Comparison of ENCODE assay signal across 9 mouse cellular contexts in the genomic region with DNA sequence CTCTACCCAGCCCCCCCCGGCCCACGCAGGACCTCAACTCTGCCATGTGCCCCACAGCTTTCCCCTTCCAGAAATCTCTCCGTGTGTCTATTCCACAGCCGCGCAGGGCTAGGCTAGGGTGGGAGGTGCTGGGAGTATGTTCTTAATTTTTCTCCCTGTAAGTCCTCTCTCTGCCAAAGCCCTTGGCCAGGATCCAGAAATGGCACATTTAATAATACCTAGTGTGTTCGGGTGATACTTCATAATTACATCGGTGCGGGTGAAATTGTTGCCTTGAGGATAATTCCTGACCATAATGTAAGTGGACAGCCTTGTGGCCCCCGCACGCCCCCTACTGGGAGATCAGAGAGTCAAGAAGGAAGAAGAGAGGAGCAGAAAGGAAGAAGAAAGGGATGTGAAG.
DNase-seq lines count a peak whose midpoint lies in the region; ATAC-seq and TF ChIP-seq lines count a peak whose summit lies in the region.
"Had no signal": no experiment of that assay in that cellular context is flagged by ENCODE, and none has a peak within 500 bp of the region (broad histone marks: within the 10 kb centered on the region; RNA-seq: fewer than 3 reads in every experiment).

No protein-coding gene starts in this region.

- H3K79me2 ChIP-seq in CH12.LX (replicated peaks; ENCODE audit: control insufficient read depth, extremely low read depth, insufficient read depth, poor library complexity, severe bottlenecking) = no peaks in the 10 kb centered on the region

- H3K27me3 ChIP-seq in CH12.LX (replicated peaks) = peaks cover 42% of the 10 kb centered on the region
- H3K27me3 ChIP-seq in forebrain, embryonic 11.5 days (ENCODE audit: control insufficient read depth, insufficient read depth, low read length) = no peaks in the 10 kb centered on the region
- H3K27me3 ChIP-seq in heart, embryonic 15.5 days = no peaks in the 10 kb centered on the region

- no peak overlapping the region for H3K27ac ChIP-seq in CH12.LX (ENCODE audit: insufficient read depth, low read depth)
- no peak overlapping the region for H3K27ac ChIP-seq in forebrain, embryonic 11.5 days (ENCODE audit: low read depth, low read length)
- H3K27ac ChIP-seq in heart, embryonic 15.5 days = no peak overlapping the region

- no peak for TF ChIP-seq EP300 in CH12.LX (IDR thresholded peaks at IDR 0.05; ENCODE audit: low read length)

- no peaks in the 10 kb centered on the region for H3K4me1 ChIP-seq in CH12.LX (ENCODE audit: control insufficient read depth in 1 of 2, insufficient read depth in 2 of 2)
- no peaks in the 10 kb centered on the region for H3K4me1 ChIP-seq in forebrain, embryonic 11.5 days (replicated peaks; ENCODE audit: control insufficient read depth, insufficient read depth, low read length)
- H3K4me1 ChIP-seq in heart, embryonic 15.5 days (replicated peaks) = peaks cover 31% of the 10 kb centered on the region

- DNase-seq in CH12.LX (ENCODE audit: extremely low read depth) = peak; percentile 2
- DNase-seq in adrenal gland, postnatal 4 days (ENCODE audit: low spot score in 2 of 2) = peak; percentile 23 to 50
- DNase-seq in forebrain, embryonic 11.5 days (ENCODE audit: low spot score) = peak; percentile 66
- peak; percentile 81 to 86 for DNase-seq in kidney, postnatal 4 days
- peak; percentile 8 to 45 for DNase-seq in lung, adult 18-20 months
- DNase-seq in right cerebral cortex, postnatal 36 days (ENCODE audit: low spot score in 2 of 2) = peak; percentile 13 to 16
- DNase-seq in T-cell, adult 2 months (ENCODE audit: low spot score) = no peak

- WGBS in forebrain, embryonic 11.5 days = 59% methylated on average over 10 of the region's 10 CpGs
- WGBS in heart, embryonic 15.5 days = 30% methylated on average over 10 of the region's 10 CpGs

- H3K4me3 ChIP-seq in CH12.LX (replicated peaks in 1 of 3; ENCODE audit: low read depth in 2 of 3, low read length in 2 of 3, poor library complexity in 1 of 3) = no peak overlapping the region
- H3K4me3 ChIP-seq in forebrain, embryonic 11.5 days (ENCODE audit: low read depth, low read length) = no peak overlapping the region
- H3K4me3 ChIP-seq in heart, embryonic 15.5 days = peak overlapping the region; percentile 19; the same call in 1 of the 2 replicates
- H3K4me3 ChIP-seq: myocyte had no signal

- TF ChIP-seq CTCF in CH12.LX (conservative IDR thresholded peaks at IDR 0.05 in 1 of 2, IDR thresholded peaks at IDR 0.05 in 1 of 2; ENCODE audit: low read depth in 2 of 2, low read length in 2 of 2) = peak in 1 of 2 experiments; percentile 35; a peak in 2 of 4 replicates

- no peak for TF ChIP-seq RAD21 in CH12.LX (IDR thresholded peaks at IDR 0.05; ENCODE audit: low read depth, low read length)

- in situ Hi-C loops in CH12.LX (cut with MboI; ENCODE audit: low pct_ligation_motif_present, low pct_unique_long_range_greater_than_20kb, low sequenced_read_pairs) = no loop called here

- H3K4me2 ChIP-seq in CH12.LX (ENCODE audit: insufficient read depth, low read depth, poor library complexity, severe bottlenecking) = no peak overlapping the region
- H3K4me2 ChIP-seq in forebrain, embryonic 11.5 days (ENCODE audit: low read depth, low read length, severe bottlenecking) = no peak overlapping the region
- H3K4me2 ChIP-seq in heart, embryonic 15.5 days = peak overlapping the region; percentile 55

- no peaks in the 10 kb centered on the region for H3K9me3 ChIP-seq in CH12.LX (replicated peaks; ENCODE audit: low read length)
- no peaks in the 10 kb centered on the region for H3K9me3 ChIP-seq in forebrain, embryonic 11.5 days (ENCODE audit: control insufficient read depth, low read length)
- H3K9me3 ChIP-seq in heart, embryonic 15.5 days (replicated peaks) = no peaks in the 10 kb centered on the region

- dilution Hi-C loops in CH12.LX (cut with MboI; ENCODE audit: extremely low pct_ligation_motif_present, extremely low pct_unique_long_range_greater_than_20kb, low sequenced_read_pairs) = no loop called here

- no peak overlapping the region for H3K9ac ChIP-seq in CH12.LX (ENCODE audit: insufficient read depth, low read depth)
- H3K9ac ChIP-seq in forebrain, embryonic 11.5 days (ENCODE audit: low read length) = no peak overlapping the region
- H3K9ac ChIP-seq in heart, embryonic 15.5 days = no peak overlapping the region

- TF ChIP-seq POLR2A in CH12.LX (IDR thresholded peaks at IDR 0.05; ENCODE audit: low read depth, low read length) = no peak

- ATAC-seq in forebrain, embryonic 11.5 days (replicated peaks; ENCODE audit: low FRiP score) = no peak
- peak; percentile 39; the same call in 1 of the 2 replicates for ATAC-seq in heart, embryonic 15.5 days (replicated peaks; ENCODE audit: insufficient number of reproducible peaks, insufficient read depth, low FRiP score, low read depth)

- no peaks in the 10 kb centered on the region for H3K36me3 ChIP-seq in CH12.LX (replicated peaks in 1 of 2; ENCODE audit: control insufficient read depth in 1 of 2, insufficient read depth in 1 of 2, low read length in 1 of 2)
- H3K36me3 ChIP-seq in forebrain, embryonic 11.5 days (ENCODE audit: control insufficient read depth, insufficient read depth, low read length) = no peaks in the 10 kb centered on the region
- H3K36me3 ChIP-seq in heart, embryonic 15.5 days = no peaks in the 10 kb centered on the region

TF ChIP-seq in CH12.LX, 34 proteins besides CTCF, POLR2A, EP300 and RAD21:
- TF ChIP-seq UBTF (IDR thresholded peaks at IDR 0.05; ENCODE audit: low read depth, low read length) = no peak
- no peak for TF ChIP-seq HCFC1 (IDR thresholded peaks at IDR 0.05; ENCODE audit: low read depth, low read length)
